Mouse (Mus musculus): ENCODE results near the gene Mlh3.

- no peak for TF ChIP-seq CTCF (IDR thresholded peaks at IDR 0.05; ENCODE audit: insufficient read depth, low read depth, low read length)
- no peak for TF ChIP-seq POLR2A (IDR thresholded peaks at IDR 0.05; ENCODE audit: insufficient read depth, low read depth, low read length)
These were observed 27.1 kb upstream of the Mlh3 start for GRCm38 (mm10) chr12:85297345-85297997.

Data from olfactory bulb, adult 2 months (tissue).